Mouse (Mus musculus) 3T3-L1 (cell line): ENCODE results near the gene Tmtc1.

Experiments
- DNase-seq: peaks from one replicate; pipeline ENCODE4 v3.0.0-alpha.2; 2015; ENCODE audit warnings: low read depth, low spot score

Tmtc1 gene

DNA sequence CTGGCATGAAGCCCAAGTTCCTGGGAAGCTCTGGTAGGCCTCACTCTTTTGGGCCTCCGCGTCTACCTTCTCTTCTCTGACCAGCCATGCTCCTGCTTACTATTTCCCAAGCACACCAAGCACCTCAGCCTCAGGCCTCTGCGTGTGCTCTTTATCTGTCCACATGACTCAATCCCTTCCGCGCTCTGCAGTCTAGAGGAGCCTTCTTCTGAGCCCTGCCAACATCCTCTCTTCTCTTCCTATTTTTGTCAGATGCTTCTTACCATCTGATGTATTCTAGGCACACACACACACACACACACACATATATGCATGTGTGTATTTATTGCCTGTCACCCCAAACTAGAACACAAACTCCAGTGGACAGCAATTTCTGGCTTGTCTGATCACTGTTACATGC is 202.5 kb downstream of the Tmtc1 start:
- DNase-seq = no peak

DNA sequence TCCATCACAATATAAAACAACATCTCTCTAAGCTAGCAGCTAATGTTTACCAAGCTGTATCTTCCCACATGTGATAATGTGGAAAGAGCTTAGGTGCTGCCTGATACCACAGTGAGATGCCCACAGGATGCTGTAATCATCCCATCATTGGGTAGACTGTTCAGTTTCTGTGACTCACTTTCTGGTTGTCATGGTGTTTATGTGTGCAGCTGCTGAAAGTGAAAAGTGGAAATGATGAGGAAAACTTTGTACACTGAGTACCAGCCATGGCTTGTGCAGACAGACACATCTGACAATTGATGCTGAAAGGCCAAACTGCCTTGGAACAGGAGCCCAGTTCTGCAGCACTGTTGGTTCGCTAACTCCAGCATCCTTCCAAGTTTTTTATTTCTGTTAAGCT is 204.9 kb downstream of the Tmtc1 start:
- peak; percentile 31 for DNase-seq

DNA sequence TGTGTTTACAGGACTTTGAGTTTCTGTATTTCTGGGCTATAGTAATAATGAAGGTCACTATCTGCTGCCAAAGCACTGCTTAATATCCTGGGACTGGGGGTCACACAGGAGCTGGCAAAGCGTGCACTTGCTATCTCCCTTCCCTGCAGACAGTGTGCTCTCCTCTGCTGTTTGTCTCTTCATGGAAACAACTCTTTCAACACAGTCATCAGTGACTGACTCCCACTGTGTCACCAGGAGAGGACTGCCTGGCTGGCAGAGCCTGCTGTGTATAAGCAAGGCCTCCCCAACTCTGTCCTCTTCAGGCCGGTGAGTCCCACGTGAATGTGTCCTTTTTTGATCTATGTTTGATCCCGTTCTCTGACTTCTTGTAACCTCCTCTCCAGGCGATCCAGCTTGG is 206.7 kb downstream of the Tmtc1 start:
- DNase-seq = no peak

DNA sequence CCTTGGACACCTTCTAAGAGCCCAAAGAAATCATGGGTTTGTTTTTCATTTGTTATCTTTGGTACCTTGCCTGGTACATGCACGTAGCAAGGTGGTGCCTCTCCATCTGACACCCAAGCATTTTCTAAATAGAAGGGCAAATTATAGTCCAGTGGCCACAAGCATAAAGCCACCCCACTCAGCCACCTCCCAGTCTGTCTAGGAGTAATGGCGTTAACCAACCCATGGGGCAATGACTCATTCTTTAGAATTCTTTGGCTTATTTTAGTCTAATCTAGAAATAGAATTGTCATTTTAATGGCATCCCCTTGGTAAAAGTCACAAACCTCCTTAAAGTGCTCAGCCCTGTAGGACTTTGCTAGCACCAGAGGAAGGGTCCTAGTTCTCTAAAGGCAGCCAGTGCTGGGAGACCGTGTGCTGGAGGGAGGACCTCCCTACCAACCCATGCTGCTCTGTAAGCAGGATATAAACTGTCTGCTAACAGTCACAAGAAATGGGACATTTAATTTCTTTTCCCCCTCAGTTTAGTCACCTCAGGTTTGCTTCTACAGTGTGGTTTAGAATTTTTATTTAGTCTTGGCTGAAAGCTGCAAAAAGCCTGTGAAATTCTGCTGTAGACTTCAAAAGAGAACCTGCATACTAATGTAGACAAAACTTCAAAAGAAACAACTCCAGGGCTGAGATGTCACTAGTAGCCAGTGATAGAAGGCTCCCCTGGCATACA is 209.9 kb downstream of the Tmtc1 start:
- peak; percentile 28 for DNase-seq

DNA sequence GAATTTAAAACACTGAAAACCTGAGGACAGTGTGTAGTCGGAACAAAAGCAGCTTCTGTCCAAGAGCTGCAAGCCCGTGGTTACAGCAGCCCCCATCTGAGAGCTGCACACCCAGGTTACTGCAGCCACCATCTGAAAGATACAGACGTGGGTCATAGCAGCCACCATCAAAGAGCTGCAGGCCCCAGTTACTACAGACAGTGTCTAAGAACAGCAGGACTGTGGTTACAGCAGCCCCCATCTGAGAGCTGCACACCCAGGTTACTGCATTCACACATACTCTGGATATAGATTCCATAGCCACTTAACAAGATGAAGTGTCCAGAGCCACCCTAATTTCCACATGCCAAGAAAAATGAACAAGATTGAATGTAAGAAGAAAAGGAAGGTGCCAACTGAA is 216.6 kb downstream of the Tmtc1 start:
- no peak for DNase-seq

DNA sequence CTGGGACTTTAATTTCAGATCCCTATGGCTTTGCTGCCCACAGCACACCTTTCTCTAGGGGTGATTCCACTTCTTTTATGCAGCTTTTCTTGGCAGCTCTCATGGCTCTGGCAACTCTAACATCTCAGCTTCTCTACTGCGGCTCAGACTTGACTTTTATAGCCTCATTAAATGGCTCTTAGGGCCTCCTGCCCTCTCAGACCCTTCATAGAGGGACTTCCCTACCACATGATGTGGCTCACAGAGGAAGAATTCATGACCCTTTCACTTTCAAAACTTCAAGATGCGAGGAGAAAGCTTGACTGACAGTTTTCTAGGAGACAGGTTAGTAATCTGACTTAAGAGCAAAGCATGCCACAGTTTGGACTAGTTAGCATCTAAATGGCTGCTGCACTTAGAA is 221.5 kb downstream of the Tmtc1 start:
- no peak for DNase-seq

DNA sequence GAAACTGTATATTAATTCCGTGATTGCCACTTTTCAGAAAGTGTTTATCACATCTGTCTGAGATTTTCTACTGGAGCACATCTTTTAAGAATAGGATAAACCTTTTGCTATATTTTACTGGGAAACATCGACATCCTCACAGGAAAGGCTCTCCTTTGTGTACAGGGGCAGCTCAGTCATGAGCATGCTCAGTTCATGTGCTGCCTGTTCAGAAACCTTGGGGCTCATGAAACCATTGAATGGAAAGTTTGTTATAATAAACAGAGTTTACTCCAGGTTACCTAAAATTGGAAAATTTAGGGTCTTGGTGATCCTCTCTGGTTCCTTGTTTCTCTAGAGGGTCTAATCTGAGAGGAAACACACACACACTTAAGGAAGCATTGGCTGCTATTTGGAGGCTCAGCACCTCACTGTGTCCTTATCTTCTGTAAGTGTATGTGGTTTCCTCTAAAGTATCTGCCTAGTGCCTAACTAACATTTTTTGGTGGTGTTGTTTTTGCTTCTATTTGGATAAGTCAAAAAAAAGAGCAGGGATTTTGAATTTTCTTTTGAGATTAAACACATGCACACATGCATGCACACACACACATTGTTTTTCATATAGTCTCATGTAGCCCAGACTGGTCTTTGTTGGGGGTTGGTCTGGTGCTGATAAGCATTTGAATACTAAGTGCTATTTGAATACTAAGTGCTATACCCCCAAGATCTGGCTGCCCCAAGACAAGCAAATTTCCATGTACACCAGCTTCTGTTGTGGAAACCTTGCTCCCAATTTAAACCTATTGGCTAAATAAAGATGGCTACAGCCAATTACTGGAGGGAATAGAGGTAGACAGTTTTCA is 225.7 kb downstream of the Tmtc1 start:
- DNase-seq = no peak

DNA sequence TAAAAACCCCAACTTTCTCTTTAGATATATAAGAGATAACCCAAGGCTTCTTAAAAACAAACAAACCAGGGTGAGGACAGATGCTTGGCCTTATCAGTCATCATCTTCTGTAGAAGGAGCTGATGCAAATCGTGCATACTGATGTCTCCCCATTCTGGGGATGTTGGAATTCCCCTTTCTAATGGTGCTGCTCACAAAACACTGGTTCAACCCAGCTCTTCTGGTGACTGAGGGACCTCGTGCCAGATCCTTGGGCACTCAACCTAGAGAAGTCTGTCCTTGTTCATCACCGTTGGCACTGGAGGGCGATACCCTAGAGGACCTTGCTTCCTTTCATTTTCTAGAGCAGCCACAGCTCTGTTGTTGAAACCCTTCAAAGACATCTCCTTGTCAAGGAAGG is 227.4 kb downstream of the Tmtc1 start:
- no peak for DNase-seq

DNA sequence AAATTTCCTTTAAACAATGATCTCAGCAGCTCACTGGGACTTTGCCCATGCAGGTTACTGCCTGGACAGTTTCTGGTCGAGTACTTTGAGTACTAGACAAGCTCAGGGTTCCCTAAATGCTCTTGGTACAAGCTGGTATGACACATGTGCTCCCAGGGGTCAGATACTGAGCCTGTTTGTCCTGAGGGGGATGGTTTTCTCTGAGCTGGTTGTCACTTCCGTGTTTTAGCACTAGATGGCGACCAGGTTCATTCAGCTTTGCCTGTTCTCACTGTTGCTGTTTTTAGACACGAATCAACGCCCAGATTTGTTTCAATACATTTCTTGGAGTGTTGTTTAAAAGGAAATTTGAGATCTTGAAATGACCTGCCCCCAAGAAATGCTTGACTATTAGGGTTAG is 229.4 kb downstream of the Tmtc1 start:
- DNase-seq = peak; percentile 91

DNA sequence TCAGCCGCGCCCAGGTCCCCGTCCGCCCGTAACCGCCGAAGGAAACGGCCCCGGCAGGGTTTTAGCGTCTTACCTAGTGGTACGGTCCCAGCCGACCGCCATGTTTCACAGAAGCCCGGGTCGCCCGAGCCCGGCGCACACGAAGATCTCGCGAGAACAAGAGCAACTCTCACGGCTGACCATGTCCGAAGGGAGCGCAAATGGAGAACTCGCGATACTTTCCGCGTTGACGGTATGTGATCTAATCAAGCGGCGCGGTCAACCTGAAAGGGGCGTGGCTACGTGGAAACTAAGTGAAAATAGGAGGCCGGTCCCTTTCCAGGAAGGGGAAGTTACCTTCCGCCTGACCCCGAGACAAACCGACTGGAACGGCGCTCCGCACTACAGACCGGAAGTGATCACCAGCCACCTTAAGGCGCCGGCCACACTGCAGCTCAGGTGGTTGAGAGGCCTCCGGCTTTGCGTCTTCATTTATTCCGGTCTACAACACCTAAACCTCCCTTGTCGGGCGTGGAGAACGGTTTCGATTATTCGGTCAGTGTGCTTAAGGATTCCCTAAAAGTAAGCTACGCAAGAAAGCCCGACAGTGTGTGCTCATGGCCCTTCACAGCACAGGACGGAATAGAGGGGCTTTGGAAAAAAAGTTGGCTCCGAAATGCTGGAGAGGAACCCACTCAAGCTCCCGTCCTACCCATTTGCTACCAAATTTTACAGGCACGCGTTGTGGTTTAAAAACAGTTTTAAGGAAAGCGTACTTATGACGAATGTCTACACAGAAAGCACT is 232.1 kb downstream of the Tmtc1 start, which contains the start of gene Ergic2:
Gene Ergic2, minus strand, starts transcription at position 478 of the 784 bp plus-strand sequence.
- peak; percentile 100 for DNase-seq

DNA sequence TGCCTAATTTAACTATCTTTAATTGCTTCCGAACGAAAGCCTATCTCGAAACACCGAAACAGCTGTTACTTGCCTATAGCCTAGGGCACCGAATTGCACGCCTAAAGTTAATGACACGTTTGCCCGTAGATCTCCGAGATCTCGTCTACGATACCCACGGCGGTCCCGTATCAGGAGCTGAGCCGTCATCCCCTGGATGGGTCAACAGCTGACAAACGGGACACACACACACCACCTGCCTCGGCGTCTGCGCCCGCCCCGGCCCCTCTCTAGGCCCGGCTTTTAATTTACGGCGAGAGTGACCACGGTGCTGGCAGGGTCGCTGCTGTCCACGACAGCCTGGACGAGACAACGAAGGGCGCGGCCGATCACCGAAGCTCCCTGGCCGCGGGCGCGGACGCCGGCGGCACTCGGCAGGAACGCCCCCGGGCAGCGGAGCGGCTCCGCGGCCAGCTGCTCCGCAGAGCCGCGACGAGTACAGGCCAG is 232.8 kb downstream of the Tmtc1 start:
- DNase-seq = peak; percentile 59

DNA sequence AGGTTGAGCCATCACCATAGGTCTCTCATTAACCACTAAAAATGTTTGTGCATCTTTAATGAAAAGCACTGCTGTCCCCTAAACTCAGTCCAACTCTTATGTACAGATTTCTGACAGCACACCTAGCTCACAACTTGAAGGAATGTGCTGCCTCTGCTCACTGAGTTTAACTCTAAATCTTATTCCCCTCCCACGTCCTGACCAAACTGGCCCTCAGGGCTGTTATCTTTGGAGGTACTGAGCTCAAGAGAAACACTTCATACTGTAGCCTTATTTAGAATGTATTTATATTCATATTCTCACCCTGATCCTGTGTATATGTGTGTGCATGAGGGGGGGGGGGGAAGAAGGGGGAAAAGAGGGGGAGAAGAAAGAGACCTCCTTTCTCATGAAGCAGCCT is 236.7 kb downstream of the Tmtc1 start:
- DNase-seq = no peak

DNA sequence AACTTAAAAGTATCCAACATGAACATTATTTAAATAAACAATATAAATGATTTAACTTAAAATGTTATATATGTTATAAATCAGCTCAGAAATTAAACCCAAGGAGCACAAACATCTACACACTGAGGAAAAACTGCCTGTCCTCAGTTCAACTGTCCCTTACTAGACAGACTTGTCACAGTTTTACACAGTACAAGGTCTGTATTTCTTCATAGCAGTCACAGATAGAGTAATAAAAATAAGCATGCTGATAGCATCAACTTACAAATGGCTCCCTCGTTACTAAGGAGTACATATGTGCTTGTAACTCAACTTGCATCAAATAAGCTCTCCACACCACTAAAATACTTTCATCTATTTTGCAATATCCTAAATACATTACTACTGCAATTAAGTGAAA is 239.1 kb downstream of the Tmtc1 start:
- no peak for DNase-seq

DNA sequence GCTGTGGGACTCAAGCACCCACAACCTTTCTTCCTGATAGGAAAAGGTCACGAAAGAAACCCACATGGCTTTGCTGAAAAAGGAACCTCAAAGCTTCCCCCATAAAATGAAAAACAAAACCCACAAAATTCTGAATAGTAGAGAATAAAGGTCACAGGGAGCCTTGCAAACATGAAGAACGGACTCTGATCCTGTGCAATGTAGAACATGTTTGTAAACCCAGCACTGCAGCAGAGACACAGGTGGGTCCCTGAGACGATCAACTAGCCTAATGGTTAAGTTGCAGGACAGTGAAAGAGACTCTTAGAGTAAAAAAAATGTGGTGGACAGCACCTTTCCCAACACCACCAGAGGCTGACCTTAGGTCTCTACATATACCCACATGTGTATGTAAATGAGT is 244.5 kb downstream of the Tmtc1 start:
- no peak for DNase-seq

DNA sequence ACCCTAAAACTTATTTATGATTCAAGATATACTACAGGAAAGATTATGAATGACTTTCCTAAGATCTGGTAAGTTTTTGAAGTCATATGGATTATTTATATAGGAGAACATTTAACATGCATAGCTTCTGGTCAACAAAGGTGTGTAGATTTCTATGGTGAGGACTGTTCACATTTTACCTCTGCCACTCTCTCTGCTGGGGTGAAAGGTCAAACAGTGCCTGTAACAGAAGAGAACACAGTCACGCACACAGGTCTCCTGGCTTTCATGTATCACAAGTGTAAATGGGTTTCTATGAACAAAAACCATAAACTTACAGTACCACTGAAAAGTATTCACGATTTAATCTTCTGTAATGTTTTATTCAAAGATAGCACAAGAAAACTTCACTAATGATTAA is 245.0 kb downstream of the Tmtc1 start:
- DNase-seq = no peak

DNA sequence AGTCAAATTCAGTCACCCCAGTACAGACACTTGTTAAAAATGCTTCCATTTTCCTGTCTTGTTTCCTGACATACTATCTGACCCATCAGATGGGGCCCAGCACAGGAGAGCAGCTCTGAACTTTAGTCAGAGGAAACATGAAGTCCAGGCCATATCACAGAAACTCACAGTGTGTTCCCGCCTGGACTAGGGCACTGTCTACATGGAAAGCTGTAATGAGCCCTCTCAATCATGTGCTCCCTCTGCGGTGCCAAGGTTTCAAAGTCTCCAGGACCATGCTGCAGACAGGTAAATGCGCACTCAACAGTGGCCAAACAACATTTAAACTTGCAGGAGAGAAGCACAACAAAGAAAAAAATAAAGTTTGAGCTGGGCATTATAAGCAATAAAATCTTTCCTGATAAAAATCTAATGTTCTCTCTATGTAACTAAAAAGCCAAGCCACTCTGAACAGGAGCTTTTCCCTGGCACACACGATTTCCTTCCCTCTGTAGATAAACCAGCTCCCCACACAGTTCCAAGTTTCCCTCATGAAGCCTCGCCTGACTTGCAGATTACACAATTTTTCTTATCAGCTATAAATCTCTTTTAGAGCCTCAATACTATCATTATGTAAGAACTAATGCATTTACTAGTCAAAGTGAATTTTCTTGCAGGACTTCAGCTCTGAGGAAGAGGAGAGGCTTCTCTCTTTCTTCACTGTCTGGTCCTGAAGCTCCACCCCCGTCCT is 250.1 kb downstream of the Tmtc1 start:
- DNase-seq = no peak

DNA sequence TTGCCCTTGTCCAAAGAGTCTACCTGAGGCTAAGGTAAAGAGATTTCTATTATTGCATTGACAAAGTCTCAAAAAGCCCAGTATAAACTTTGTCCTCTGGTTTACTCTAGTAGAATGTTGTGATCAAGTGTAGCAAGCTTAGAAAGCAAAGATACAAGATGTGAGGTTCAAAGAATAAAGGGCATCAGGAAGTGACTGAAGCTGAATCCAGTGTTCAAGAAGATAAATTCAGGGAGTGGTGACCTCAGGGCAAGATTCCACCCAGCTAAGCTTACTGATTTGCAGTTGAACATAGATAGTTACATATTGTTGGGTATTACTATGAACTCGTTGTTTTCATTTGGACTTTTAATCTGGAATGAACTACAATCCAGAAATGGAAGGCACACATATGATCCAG is 258.5 kb downstream of the Tmtc1 start:
- no peak for DNase-seq
